Mouse (Mus musculus) thymus, adult 2 months (tissue): ENCODE measurements around the gene Nmrk1.

ENCODE experiments used
- CTCF ChIP-seq: fragments of 200-500 bp; IDR thresholded peaks from 2 replicates; pipeline ENCODE4 v1.5.1; 2012; ENCODE audit warnings: mild to moderate bottlenecking, control low read depth, low read length, moderate library complexity, borderline replicate concordance; ENCODE audit not compliant: control insufficient read depth, poor library complexity, insufficient read depth; ENCODE audit errors: extremely low read depth
- POLR2A ChIP-seq: fragments of 200-500 bp; IDR thresholded peaks from 2 replicates; pipeline ENCODE4 v1.6.1; 2012; ENCODE audit warnings: mild to moderate bottlenecking, low read length, control low read depth, moderate library complexity; ENCODE audit not compliant: control insufficient read depth, poor library complexity, insufficient read depth; ENCODE audit errors: extremely low read depth

- TF ChIP-seq CTCF: no peak
- TF ChIP-seq POLR2A: no peak
Measured at GRCm38 (mm10) chr19:18590234-18590633, 41.5 kb upstream of the Nmrk1 start.
